Mouse (Mus musculus) CH12.LX (cell line): ENCODE data around the gene Zfp3. TPM values are rescaled to one million over a fixed set of nuclear protein-coding genes. Genes with fewer than 3 reads are reported as not detected.

Experiments
- DNase-seq: peaks from one replicate; pipeline ENCODE4 v3.0.0-alpha.2; 2013; ENCODE audit errors: extremely low read depth
- H3K27ac ChIP-seq: 2 replicates; pipeline ENCODE4 v1.5.1; 2012; ENCODE audit warnings: low read depth, mild to moderate bottlenecking, control low read depth, moderate library complexity; ENCODE audit not compliant: insufficient read depth
- H3K27me3 ChIP-seq: replicated peaks from 2 replicates; pipeline ENCODE3; 2012; ENCODE audit warnings: inconsistent platforms
- H3K36me3 ChIP-seq, 2 experiments: replicated peaks in 1 of 2; 2 replicates each; pipeline versions ENCODE3 to v1.6.1; 2012; ENCODE audit warnings: inconsistent platforms in 1 of 2, low read length in 1 of 2, mild to moderate bottlenecking in 1 of 2, mixed read lengths in 1 of 2, moderate library complexity in 1 of 2; ENCODE audit not compliant: control insufficient read depth in 1 of 2, insufficient read depth in 1 of 2
- H3K4me1 ChIP-seq, 2 experiments: 2 replicates each; pipeline ENCODE4 v1.6.1; 2012; ENCODE audit warnings: inconsistent platforms in 1 of 2, moderate library complexity in 1 of 2; ENCODE audit not compliant: insufficient read depth in 2 of 2, control insufficient read depth in 1 of 2
- H3K4me2 ChIP-seq: 2 replicates; pipeline ENCODE4 v1.6.1; 2012; ENCODE audit warnings: low read depth, mild to moderate bottlenecking, control low read depth; ENCODE audit not compliant: poor library complexity, insufficient read depth, severe bottlenecking
- H3K4me3 ChIP-seq, 3 experiments: fragments of 150-350 bp in 1 of 3; sonication (generic) in 1 of 3; replicated peaks in 1 of 3; 2 replicates each; pipeline versions ENCODE3 to v1.5.1; 2011 to 2012; ENCODE audit warnings: low read depth in 2 of 3, low read length in 2 of 3, mild to moderate bottlenecking in 2 of 3, moderate library complexity in 2 of 3, control low read depth in 1 of 3, improper control_type of control experiment in 1 of 3, inconsistent platforms in 1 of 3, mixed read lengths in 1 of 3; ENCODE audit not compliant: poor library complexity in 1 of 3
- H3K79me2 ChIP-seq: replicated peaks from 2 replicates; pipeline ENCODE4 v1.6.1; 2012; ENCODE audit warnings: mild to moderate bottlenecking, moderate library complexity; ENCODE audit not compliant: control insufficient read depth, poor library complexity, insufficient read depth, severe bottlenecking; ENCODE audit errors: extremely low read depth
- H3K9ac ChIP-seq: 2 replicates; pipeline ENCODE4 v1.6.1; 2012; ENCODE audit warnings: low read depth, mild to moderate bottlenecking, control low read depth, moderate library complexity; ENCODE audit not compliant: insufficient read depth
- H3K9me3 ChIP-seq: replicated peaks from 2 replicates; pipeline ENCODE3; 2012; ENCODE audit warnings: low read length, inconsistent platforms, mixed read lengths
- BHLHE40 ChIP-seq: IDR thresholded peaks from 2 replicates; pipeline ENCODE4 v1.6.1; 2011; ENCODE audit warnings: mild to moderate bottlenecking, low read depth, low read length, improper control_type of control experiment
- CTCF ChIP-seq, 2 experiments: IDR thresholded peaks in 1 of 2; conservative IDR thresholded peaks in 1 of 2; 2 replicates each; pipeline ENCODE4 v1.5.1; 2011 to 2012; ENCODE audit warnings: low read depth in 2 of 2, low read length in 2 of 2, improper control_type of control experiment in 1 of 2, inconsistent platforms in 1 of 2, mild to moderate bottlenecking in 1 of 2, moderate library complexity in 1 of 2
- ELF1 ChIP-seq: IDR thresholded peaks from 2 replicates; pipeline ENCODE4 v1.6.1; 2014; ENCODE audit warnings: low read depth, mild to moderate bottlenecking, inconsistent platforms, low read length, improper control_type of control experiment
- ETS1 ChIP-seq: conservative IDR thresholded peaks from 2 replicates; pipeline ENCODE4 v1.6.1; 2012; ENCODE audit warnings: low read depth, mild to moderate bottlenecking, inconsistent platforms, low read length, improper control_type of control experiment, moderate library complexity
- IRF4 ChIP-seq: IDR thresholded peaks from 2 replicates; pipeline ENCODE4 v1.6.1; 2014; ENCODE audit warnings: low read depth, mild to moderate bottlenecking, inconsistent platforms, low read length, improper control_type of control experiment
- JUN ChIP-seq: IDR thresholded peaks from 2 replicates; pipeline ENCODE4 v1.6.1; 2011; ENCODE audit warnings: low read depth, mild to moderate bottlenecking, low read length, improper control_type of control experiment, moderate library complexity; ENCODE audit not compliant: insufficient read depth
- KAT2A ChIP-seq: IDR thresholded peaks from 2 replicates; pipeline ENCODE4 v1.6.1; 2012; ENCODE audit warnings: low read length, improper control_type of control experiment, inconsistent platforms; ENCODE audit not compliant: insufficient replicate concordance
- MAX ChIP-seq: IDR thresholded peaks from 2 replicates; pipeline ENCODE4 v1.6.1; 2011; ENCODE audit warnings: low read length, improper control_type of control experiment
- MEF2A ChIP-seq: IDR thresholded peaks from 2 replicates; pipeline ENCODE4 v1.6.1; 2014; ENCODE audit warnings: low read depth, mild to moderate bottlenecking, inconsistent platforms, low read length, improper control_type of control experiment, borderline replicate concordance
- MXI1 ChIP-seq: IDR thresholded peaks from 2 replicates; pipeline ENCODE4 v1.6.1; 2011; ENCODE audit warnings: mild to moderate bottlenecking, low read depth, low read length, improper control_type of control experiment
- MYC ChIP-seq: IDR thresholded peaks from 2 replicates; pipeline ENCODE4 v1.6.1; 2011; ENCODE audit warnings: low read depth, mild to moderate bottlenecking, improper control_type of control experiment, low read length
- NELFE ChIP-seq: IDR thresholded peaks from 2 replicates; pipeline ENCODE4 v1.6.1; 2011; ENCODE audit warnings: low read depth, low read length, improper control_type of control experiment
- NRF1 ChIP-seq: IDR thresholded peaks from 2 replicates; pipeline ENCODE4 v1.6.1; 2014; ENCODE audit warnings: low read depth, mild to moderate bottlenecking, inconsistent platforms, low read length, improper control_type of control experiment, moderate library complexity
- PAX5 ChIP-seq: IDR thresholded peaks from 2 replicates; pipeline ENCODE4 v1.6.1; 2012; ENCODE audit warnings: low read length, inconsistent platforms, mixed read lengths
- POLR2AphosphoS2 ChIP-seq: IDR thresholded peaks from 2 replicates; pipeline ENCODE4 v1.6.1; 2011; ENCODE audit warnings: low read depth, low read length, improper control_type of control experiment
- RAD21 ChIP-seq: IDR thresholded peaks from 2 replicates; pipeline ENCODE4 v1.6.1; 2011; ENCODE audit warnings: low read depth, mild to moderate bottlenecking, low read length, improper control_type of control experiment, moderate library complexity
- RCOR1 ChIP-seq: conservative IDR thresholded peaks from 2 replicates; pipeline ENCODE4 v1.6.1; 2012; ENCODE audit warnings: low read depth, mild to moderate bottlenecking, inconsistent platforms, low read length, improper control_type of control experiment
- SMC3 ChIP-seq: IDR thresholded peaks from 2 replicates; pipeline ENCODE4 v1.6.1; 2011; ENCODE audit warnings: low read depth, low read length, improper control_type of control experiment
- TCF12 ChIP-seq: IDR thresholded peaks from 2 replicates; pipeline ENCODE4 v1.6.1; 2014; ENCODE audit warnings: low read depth, mild to moderate bottlenecking, inconsistent platforms, low read length, improper control_type of control experiment
- USF1 ChIP-seq: IDR thresholded peaks from 2 replicates; pipeline ENCODE4 v1.6.1; 2014; ENCODE audit warnings: low read depth, mild to moderate bottlenecking, inconsistent platforms, low read length, improper control_type of control experiment
- USF2 ChIP-seq: conservative IDR thresholded peaks from 2 replicates; pipeline ENCODE4 v1.6.1; 2011; ENCODE audit warnings: low read depth, low read length, improper control_type of control experiment
- ZC3H11A ChIP-seq: IDR thresholded peaks from 2 replicates; pipeline ENCODE4 v1.6.1; 2012; ENCODE audit warnings: low read depth, mild to moderate bottlenecking, inconsistent platforms, low read length, improper control_type of control experiment
- ZKSCAN1 ChIP-seq: IDR thresholded peaks from 2 replicates; pipeline ENCODE4 v1.6.1; 2012; ENCODE audit warnings: low read depth, inconsistent platforms, low read length, improper control_type of control experiment, borderline replicate concordance
- ZMIZ1 ChIP-seq: IDR thresholded peaks from 2 replicates; pipeline ENCODE4 v1.6.1; 2012; ENCODE audit warnings: low read depth, mild to moderate bottlenecking, inconsistent platforms, low read length, improper control_type of control experiment
- ZNF384 ChIP-seq: IDR thresholded peaks from 2 replicates; pipeline ENCODE4 v1.6.1; 2012; ENCODE audit warnings: low read depth, low read length, improper control_type of control experiment, inconsistent platforms
- dilution Hi-C: fragments of 300-500 bp; cut with MboI; formaldehyde crosslinking; loops from 2 replicates; pipeline ENCODE4 v1.14.3; 2020; ENCODE audit warnings: low sequenced_read_pairs; ENCODE audit not compliant: extremely low pct_unique_long_range_greater_than_20kb, extremely low pct_ligation_motif_present
- in situ Hi-C: fragments of 300-500 bp; cut with MboI; formaldehyde crosslinking; loops from 3 replicates; pipeline ENCODE4 v1.14.3; 2019; ENCODE audit warnings: low sequenced_read_pairs, low pct_ligation_motif_present, low pct_unique_long_range_greater_than_20kb, mixed read lengths
- polyA plus RNA-seq: library from polyadenylated mRNA; unstranded; fragments of >175 nt; gene quantifications from 2 replicates; pipeline ENCODE4 v1.2.1, GENCODE M21; 2012; ENCODE audit warnings: low read depth; ENCODE audit not compliant: insufficient read length
- total RNA-seq, 2 experiments: library from RNA; depleted of rRNA; stranded (reverse); fragments of 300-350 nt in 1 of 2; fragments of >200 nt in 1 of 2; gene quantifications; 2 replicates each; pipeline ENCODE4 v1.2.3; 2012 to 2014

The Zfp3 gene
- total and polyA plus RNA-seq, 3 experiments, result 1.7 to 3.5 (median 2.0) TPM

DNA sequence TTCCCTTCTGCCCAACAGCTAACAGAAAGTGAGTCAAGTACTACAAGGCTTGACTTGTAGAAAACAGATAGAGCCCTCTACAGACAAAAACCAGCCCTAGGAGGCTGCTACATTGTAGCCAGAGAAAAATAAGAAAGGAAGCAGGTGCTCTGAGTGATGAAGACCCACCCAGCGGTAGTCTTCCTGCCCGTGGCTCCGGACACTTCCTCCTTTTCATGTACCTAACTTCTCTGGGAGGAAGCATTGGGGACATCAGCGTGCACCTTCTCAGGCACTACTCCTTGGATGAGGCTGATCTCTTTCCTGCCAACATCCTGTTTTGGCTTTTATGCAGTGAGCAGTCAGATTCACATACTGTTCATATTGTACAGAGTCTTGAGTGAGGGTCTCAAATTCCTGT lies 42.7 kb downstream of the Zfp3 start:
- H3K4me3 ChIP-seq, result no peak overlapping the region
- in situ Hi-C loops, result no loop called here
- dilution Hi-C loops, result no loop called here
- peaks cover 25 to 82% of the 10 kb centered on the region in 2 experiments for H3K4me1 ChIP-seq
- DNase-seq, result no peak
- TF ChIP-seq KAT2A (no peak), ELF1 (no peak), ETS1 (no peak)
- no peaks in the 10 kb centered on the region for H3K36me3 ChIP-seq
- H3K27ac ChIP-seq, result no peak overlapping the region
- H3K9me3 ChIP-seq, result peaks cover 6% of the 10 kb centered on the region
- no peaks in the 10 kb centered on the region for H3K79me2 ChIP-seq
- H3K9ac ChIP-seq, result no peak overlapping the region
- H3K27me3 ChIP-seq, result no peaks in the 10 kb centered on the region
- no peak overlapping the region for H3K4me2 ChIP-seq

DNA sequence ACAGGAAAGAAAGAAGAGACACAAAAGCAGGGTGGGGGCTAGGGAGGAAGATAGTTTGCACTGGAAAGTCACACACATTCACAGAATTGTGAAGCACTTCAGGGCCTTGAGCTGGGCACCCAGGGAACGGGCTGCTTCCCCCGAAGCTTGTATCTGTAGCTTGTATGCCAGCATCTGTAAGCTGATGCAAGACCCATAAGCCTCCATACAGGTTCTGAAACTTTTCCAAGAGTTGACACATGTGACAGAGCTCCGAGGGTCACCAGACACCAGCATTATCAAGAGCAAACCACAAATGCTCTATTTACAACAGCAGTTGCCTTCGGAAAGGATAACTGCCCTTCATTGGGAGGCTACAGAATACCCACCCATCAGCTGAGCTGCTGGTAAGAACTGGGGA lies 43.6 kb downstream of the Zfp3 start:
- peaks cover 3% of the 10 kb centered on the region for H3K9me3 ChIP-seq
- H3K9ac ChIP-seq, result no peak overlapping the region
- H3K27me3 ChIP-seq, result no peaks in the 10 kb centered on the region
- no peak overlapping the region for H3K27ac ChIP-seq
- no peak overlapping the region for H3K4me2 ChIP-seq
- DNase-seq, result no peak
- H3K79me2 ChIP-seq, result no peaks in the 10 kb centered on the region
- H3K4me3 ChIP-seq, result no peak overlapping the region
- dilution Hi-C loops, result no loop called here
- peaks cover 31 to 82% of the 10 kb centered on the region in 2 experiments for H3K4me1 ChIP-seq
- H3K36me3 ChIP-seq, result no peaks in the 10 kb centered on the region
- no peak for TF ChIP-seq ZKSCAN1
- no peak for TF ChIP-seq ELF1
- no peak for TF ChIP-seq USF1
- TF ChIP-seq ZC3H11A, result no peak
- no peak for TF ChIP-seq BHLHE40
- TF ChIP-seq ETS1, result no peak
- TF ChIP-seq MEF2A, result no peak
- no peak for TF ChIP-seq NELFE
- TF ChIP-seq MYC, result no peak
- in situ Hi-C loops, result no loop called here

DNA sequence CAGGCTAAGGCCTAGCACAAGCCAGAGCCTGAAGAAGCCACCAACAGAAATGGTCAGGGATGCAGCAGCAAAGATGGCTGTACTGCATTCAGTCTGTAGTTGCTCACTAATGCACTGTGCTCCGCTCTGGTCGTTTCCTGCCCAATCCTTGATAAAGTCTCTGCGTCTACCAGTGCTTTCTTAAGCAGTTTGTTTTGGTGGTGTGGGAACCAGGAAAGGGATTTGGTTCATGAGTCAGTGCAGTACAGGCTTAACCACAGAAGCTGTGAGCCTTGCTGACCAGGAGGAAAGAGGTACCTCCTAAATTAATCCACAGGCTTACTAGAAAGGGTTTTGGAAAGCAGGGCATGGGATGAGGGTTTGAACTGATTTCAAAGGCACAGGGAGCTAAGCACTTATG lies 44.1 kb downstream of the Zfp3 start:
- dilution Hi-C loops (no loop called here), in situ Hi-C loops (no loop called here)
- Histone ChIP-seq H3K9me3 (no peaks in the 10 kb centered on the region), H3K36me3 (no peaks in the 10 kb centered on the region), H3K9ac (no peak overlapping the region), H3K27me3 (no peaks in the 10 kb centered on the region), H3K4me1 (peaks cover 33 to 82% of the 10 kb centered on the region in 2 experiments), H3K79me2 (no peaks in the 10 kb centered on the region), H3K4me3 (no peak overlapping the region), H3K4me2 (no peak overlapping the region), H3K27ac (no peak overlapping the region)
- TF ChIP-seq NRF1 (no peak), IRF4 (no peak), POLR2AphosphoS2 (no peak), MYC (no peak), MAX (no peak), ZMIZ1 (no peak), NELFE (no peak), ZNF384 (no peak), USF2 (no peak), RCOR1 (no peak), RAD21 (no peak), CTCF (conservative IDR thresholded peaks at IDR 0.05 in 1 of 2, IDR thresholded peaks at IDR 0.05 in 1 of 2; ENCODE audit: low read depth in 2 of 2, low read length in 2 of 2) (no peak), MXI1 (no peak), ELF1 (no peak), TCF12 (no peak), JUN (no peak), PAX5 (no peak), SMC3 (no peak)
- no peak for DNase-seq
